ENCODE assay signal across 31 mouse cellular contexts in genomic region chrX:160350995-160351394, GRCm38 (mm10). TPM values are rescaled to one million over a fixed set of nuclear protein-coding genes. Genes with fewer than 3 reads are reported as not detected.
DNase-seq lines count a peak whose midpoint lies in the region; ATAC-seq lines count a peak whose summit lies in the region.
"Had no signal": no experiment of that assay in that cellular context is flagged by ENCODE, and none has a peak within 500 bp of the region (broad histone marks: within the 10 kb centered on the region; RNA-seq: fewer than 3 reads in every experiment).

No protein-coding gene starts in this region.

- no peak for DNase-seq in forebrain, embryonic 11.5 days (ENCODE audit: low spot score)
- no peak for DNase-seq in forebrain, embryonic 10.5 days (ENCODE audit: extremely low spot score, low spot score)
- DNase-seq in hindbrain, embryonic 14.5 days (ENCODE audit: low spot score): no peak
- peak; percentile 1 for DNase-seq in ES-CJ7 (ENCODE audit: low read depth, low spot score)
- peak; percentile 30 for DNase-seq in retina, embryonic 14.5 days (ENCODE audit: low spot score)
- no peak for DNase-seq in heart, postnatal 36 days
- DNase-seq: adrenal gland, adult 2 months; adrenal gland, postnatal 36 days; cerebellum, adult 8-10 months; cerebellum, postnatal 36 days; gastrocnemius, adult 2 months; gastrocnemius, postnatal 36 days; heart, adult 18-20 months; heart, postnatal 4 days; kidney, postnatal 14 days; layer of hippocampus, adult 9-11 months; liver, embryonic 13.5 days; lung, adult 18-20 months; lung, postnatal 4 days; right cerebral cortex, postnatal 25 days; thymus, postnatal 14 days had no signal

- H3K9me3 ChIP-seq in forebrain, embryonic 11.5 days (ENCODE audit: control insufficient read depth, low read length): no peaks in the 10 kb centered on the region
- no peaks in the 10 kb centered on the region for H3K9me3 ChIP-seq in forebrain, embryonic 10.5 days
- no peaks in the 10 kb centered on the region for H3K9me3 ChIP-seq in hindbrain, embryonic 16.5 days (ENCODE audit: control insufficient read depth, low read length)
- no peaks in the 10 kb centered on the region for H3K9me3 ChIP-seq in hindbrain, embryonic 14.5 days (ENCODE audit: control insufficient read depth, low read length)
- H3K9me3 ChIP-seq: limb, embryonic 10.5 days; limb, embryonic 15.5 days; liver, embryonic 13.5 days; megakaryocyte, embryonic 14.5 days; neural tube, embryonic 13.5 days had no signal

- WGBS in forebrain, embryonic 11.5 days: 50% methylated on average over 7 of the region's 7 CpGs
- WGBS in forebrain, embryonic 10.5 days: 67% methylated on average over 7 of the region's 7 CpGs
- WGBS in hindbrain, embryonic 16.5 days: 33% methylated on average over 7 of the region's 7 CpGs
- WGBS in hindbrain, embryonic 14.5 days: 40% methylated on average over 7 of the region's 7 CpGs

- no peak overlapping the region for H3K4me3 ChIP-seq in forebrain, embryonic 11.5 days (ENCODE audit: low read depth, low read length)
- no peak overlapping the region for H3K4me3 ChIP-seq in forebrain, embryonic 10.5 days
- H3K4me3 ChIP-seq in hindbrain, embryonic 16.5 days (ENCODE audit: low read length): no peak overlapping the region
- H3K4me3 ChIP-seq in hindbrain, embryonic 14.5 days (replicated peaks; ENCODE audit: low read length): no peak overlapping the region
- H3K4me3 ChIP-seq: gastrocnemius, adult 2 months; limb, embryonic 10.5 days; limb, embryonic 15.5 days; liver, embryonic 13.5 days; megakaryocyte, embryonic 14.5 days; neural tube, embryonic 13.5 days had no signal

- H3K27me3 ChIP-seq in forebrain, embryonic 11.5 days (ENCODE audit: control insufficient read depth, insufficient read depth, low read length): peaks cover 9% of the 10 kb centered on the region
- peaks cover 87% of the 10 kb centered on the region for H3K27me3 ChIP-seq in forebrain, embryonic 10.5 days (ENCODE audit: poor library complexity, severe bottlenecking)
- H3K27me3 ChIP-seq in hindbrain, embryonic 16.5 days (replicated peaks; ENCODE audit: control insufficient read depth, insufficient read depth, low read length): no peaks in the 10 kb centered on the region; the same call in 1 of the 2 replicates
- H3K27me3 ChIP-seq in hindbrain, embryonic 14.5 days (ENCODE audit: control insufficient read depth, insufficient read depth, low read length): peaks cover 11% of the 10 kb centered on the region; the same call in 1 of the 2 replicates
- H3K27me3 ChIP-seq: liver, embryonic 13.5 days had no signal

- H3K4me1 ChIP-seq in forebrain, embryonic 11.5 days (replicated peaks; ENCODE audit: control insufficient read depth, insufficient read depth, low read length): 0 out of 2 replicates have a peak, but pooled peaks cover 2% of the 10 kb centered on the region
- H3K4me1 ChIP-seq in forebrain, embryonic 10.5 days: peaks cover 20% of the 10 kb centered on the region
- H3K4me1 ChIP-seq in hindbrain, embryonic 16.5 days (ENCODE audit: control insufficient read depth, insufficient read depth, low read depth, low read length): no peaks in the 10 kb centered on the region
- H3K4me1 ChIP-seq in hindbrain, embryonic 14.5 days (replicated peaks; ENCODE audit: control insufficient read depth, insufficient read depth, low read length): no peaks in the 10 kb centered on the region
- H3K4me1 ChIP-seq: limb, embryonic 10.5 days; limb, embryonic 15.5 days; liver, embryonic 13.5 days; megakaryocyte, embryonic 14.5 days; neural tube, embryonic 13.5 days had no signal

- intact Hi-C loops in heart, postnatal 36 days (cut with DNase I): no loop called here

- no peak overlapping the region for H3K9ac ChIP-seq in forebrain, embryonic 11.5 days (ENCODE audit: low read length)
- no peak overlapping the region for H3K9ac ChIP-seq in hindbrain, embryonic 16.5 days (ENCODE audit: low read depth, low read length)
- no peak overlapping the region for H3K9ac ChIP-seq in hindbrain, embryonic 14.5 days
- H3K9ac ChIP-seq: limb, embryonic 15.5 days; liver, embryonic 13.5 days; neural tube, embryonic 13.5 days had no signal

- H3K27ac ChIP-seq in forebrain, embryonic 11.5 days (ENCODE audit: low read depth, low read length): no peak overlapping the region
- no peak overlapping the region for H3K27ac ChIP-seq in forebrain, embryonic 10.5 days
- no peak overlapping the region for H3K27ac ChIP-seq in hindbrain, embryonic 16.5 days (ENCODE audit: low read depth, low read length)
- H3K27ac ChIP-seq in hindbrain, embryonic 14.5 days: no peak overlapping the region
- H3K27ac ChIP-seq: gastrocnemius, adult 2 months; limb, embryonic 10.5 days; limb, embryonic 15.5 days; liver, embryonic 13.5 days; neural tube, embryonic 13.5 days had no signal

- H3K4me2 ChIP-seq in forebrain, embryonic 11.5 days (ENCODE audit: low read depth, low read length, severe bottlenecking): no peak overlapping the region
- no peak overlapping the region for H3K4me2 ChIP-seq in hindbrain, embryonic 16.5 days (ENCODE audit: low read length)
- no peak overlapping the region for H3K4me2 ChIP-seq in hindbrain, embryonic 14.5 days (replicated peaks)
- H3K4me2 ChIP-seq: heart, embryonic 11.5 days; limb, embryonic 15.5 days; liver, embryonic 13.5 days; neural tube, embryonic 13.5 days had no signal

- no peaks in the 10 kb centered on the region for H3K36me3 ChIP-seq in forebrain, embryonic 11.5 days (ENCODE audit: control insufficient read depth, insufficient read depth, low read length)
- no peaks in the 10 kb centered on the region for H3K36me3 ChIP-seq in forebrain, embryonic 10.5 days (replicated peaks)
- no peaks in the 10 kb centered on the region for H3K36me3 ChIP-seq in hindbrain, embryonic 16.5 days (ENCODE audit: control insufficient read depth, insufficient read depth, low read length)
- H3K36me3 ChIP-seq in hindbrain, embryonic 14.5 days (replicated peaks; ENCODE audit: control insufficient read depth, insufficient read depth): no peaks in the 10 kb centered on the region
- H3K36me3 ChIP-seq: limb, embryonic 10.5 days; limb, embryonic 15.5 days; liver, embryonic 13.5 days; neural tube, embryonic 13.5 days had no signal

- 0 out of 2 replicates have a peak, but pooled peaks have one; percentile 69 for ATAC-seq in forebrain, embryonic 11.5 days (replicated peaks; ENCODE audit: low FRiP score)
- ATAC-seq in hindbrain, embryonic 16.5 days: peak; percentile 61; the same call in 1 of the 2 replicates
- ATAC-seq in hindbrain, embryonic 14.5 days (ENCODE audit: low FRiP score): no peak; the same call in 1 of the 2 replicates
- ATAC-seq: intestine, postnatal 0 days; lung, postnatal 0 days; Patski had no signal

RNA-seq across cellular contexts. Expression of gene Adgrg2, which starts 39.5 kb away (rescaled TPM):
- 0.79 and 1.1 TPM in 2 replicates for polyA plus RNA-seq in forebrain, embryonic 11.5 days (2014; fragmentation: Nextera tagmentation; extraction: Ambion mirVana)
- 0.66 and 0.69 TPM in 2 replicates for polyA plus RNA-seq in forebrain, embryonic 10.5 days (2016; fragmentation: Nextera tagmentation; extraction: Ambion mirVana)
- polyA plus RNA-seq in hindbrain, embryonic 16.5 days (2015; fragmentation: Nextera tagmentation; extraction: Ambion mirVana): 2.4 and 2.7 TPM in 2 replicates
- 1.6 and 2.1 TPM in 2 replicates for polyA plus RNA-seq in hindbrain, embryonic 14.5 days (2014; fragmentation: Nextera tagmentation; extraction: Ambion mirVana)
- under 1 TPM; 0.33 to 0.84 TPM for total RNA-seq in heart, postnatal 36 days (2021)
- total RNA-seq: MEL had no signal

Comparison
In these comparisons a context has a peak if more than half of its experiments do, and no peak if none do; other contexts are left out.
1. DNase-seq: peak in ES-CJ7 (single experiment) and retina, embryonic 14.5 days (single experiment); none in forebrain, embryonic 11.5 days (single experiment), forebrain, embryonic 10.5 days (single experiment), hindbrain, embryonic 14.5 days (single experiment) and heart, postnatal 36 days (0 of 2).